Mouse (Mus musculus) spleen, postnatal 4 days (tissue): ENCODE data around the gene Abhd17a.

ENCODE experiments used
- DNase-seq, 2 experiments: peaks; one replicate each; pipeline ENCODE4 v3.0.0; 2022; ENCODE audit warnings: low spot score in 2 of 2

Abhd17a gene

DNA sequence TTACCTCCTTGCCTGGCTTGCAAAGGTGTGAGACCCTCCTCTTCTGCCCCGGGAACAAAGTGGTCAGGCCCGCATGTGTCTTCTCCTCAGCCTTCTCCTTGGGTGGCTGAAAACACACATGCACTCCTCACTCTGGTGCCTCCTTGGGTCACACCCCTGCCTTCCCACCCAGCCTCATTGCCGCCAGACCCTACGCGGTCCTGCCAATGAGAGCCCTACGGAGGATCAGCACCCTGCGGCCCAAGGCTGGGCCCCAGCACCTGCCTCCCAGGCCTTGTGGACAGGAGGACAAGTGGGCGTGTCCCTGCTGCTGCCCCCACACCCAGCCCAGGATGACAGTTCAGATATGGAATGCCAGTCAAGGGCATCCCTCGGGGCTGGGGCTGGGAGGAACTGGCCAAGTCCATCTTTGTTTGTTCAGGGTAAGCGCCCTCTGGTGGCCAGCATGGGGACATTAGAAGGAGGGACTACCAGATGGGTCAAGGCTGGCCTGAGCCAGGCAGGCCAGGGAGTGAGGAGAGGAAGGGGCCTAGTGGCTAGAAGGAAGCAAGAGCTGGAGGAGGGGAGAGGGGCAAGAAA lies 41.6 kb downstream of the Abhd17a start:
- DNase-seq: peak; percentile 73 to 90

DNA sequence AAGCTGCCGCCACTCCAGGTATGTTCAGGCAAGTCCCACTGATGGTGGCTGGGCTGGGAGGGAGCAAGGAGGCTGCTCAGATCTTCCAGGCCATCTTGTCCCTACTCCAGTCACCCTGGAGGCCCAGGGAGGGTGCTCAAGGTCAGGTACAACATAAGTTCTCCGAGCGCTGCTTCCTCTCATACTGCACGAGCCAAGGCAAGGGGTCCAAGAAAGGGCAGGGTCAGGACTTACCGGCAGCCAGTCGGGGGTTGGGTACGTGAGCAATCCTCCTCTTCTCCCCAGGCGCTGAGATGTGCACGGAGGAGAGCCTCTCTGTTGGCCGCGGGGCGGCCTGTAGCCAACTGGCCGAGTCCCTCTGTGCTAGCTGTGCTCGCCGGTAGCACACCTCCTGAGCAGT lies 42.6 kb downstream of the Abhd17a start:
- DNase-seq: no peak

DNA sequence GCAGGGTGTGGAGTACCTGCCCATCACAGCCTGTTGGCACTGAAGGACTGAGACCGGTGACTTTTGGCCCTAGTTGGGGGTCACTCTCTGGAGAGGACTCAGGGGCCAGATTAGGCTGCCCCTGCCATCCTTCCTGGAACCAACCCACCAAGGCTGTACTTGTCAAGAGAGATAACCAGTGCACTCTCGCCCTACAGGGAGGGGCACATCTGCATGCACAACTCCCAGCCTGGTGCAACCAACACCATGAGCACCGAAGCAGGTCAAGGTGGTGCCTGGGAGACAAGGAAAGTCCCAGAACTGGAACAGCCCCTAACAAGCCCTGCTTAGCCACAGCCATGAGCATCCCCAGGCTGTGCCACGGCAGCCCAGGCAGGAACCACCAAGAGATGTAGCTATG lies 43.2 kb downstream of the Abhd17a start:
- no peak for DNase-seq

DNA sequence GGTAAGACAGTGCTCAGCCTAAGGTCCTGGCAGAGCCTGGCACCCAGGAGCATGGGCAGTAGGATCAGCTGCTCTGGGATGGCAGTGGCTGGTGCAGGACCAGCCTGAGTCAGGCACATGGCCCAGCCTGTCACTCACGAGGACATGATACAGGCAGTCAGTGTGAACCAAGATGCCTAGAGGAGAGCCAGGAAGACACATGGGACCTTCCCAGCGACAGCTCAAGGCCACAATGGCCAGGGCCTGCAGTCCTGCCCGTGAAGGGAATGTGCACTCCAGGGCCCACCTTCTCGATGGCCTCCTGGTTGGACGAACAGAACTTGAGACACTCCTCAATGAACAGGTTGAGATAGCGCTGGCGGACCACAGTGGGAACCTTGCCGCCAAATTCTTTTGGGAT lies 44.6 kb downstream of the Abhd17a start:
- DNase-seq: no peak

DNA sequence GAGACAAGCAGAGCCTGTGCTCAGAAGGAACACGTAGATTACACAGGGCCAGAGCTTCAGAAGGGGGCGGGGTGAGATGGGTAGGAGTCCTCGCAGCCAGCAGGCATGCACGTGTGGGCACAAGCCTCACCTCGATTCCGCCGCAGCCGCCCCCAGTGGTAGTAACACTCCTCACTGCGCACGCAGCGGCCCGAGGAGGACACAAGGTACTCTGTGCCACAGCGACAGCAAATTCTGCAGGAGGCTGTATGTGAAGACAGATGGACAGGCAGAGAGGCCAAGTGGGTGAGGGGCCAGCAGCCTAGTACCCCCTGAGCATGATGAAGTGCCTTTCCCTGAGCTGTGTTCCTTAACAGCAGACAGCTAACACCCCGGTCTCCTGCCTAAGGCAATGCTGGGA lies 46.3 kb downstream of the Abhd17a start:
- DNase-seq: no peak

DNA sequence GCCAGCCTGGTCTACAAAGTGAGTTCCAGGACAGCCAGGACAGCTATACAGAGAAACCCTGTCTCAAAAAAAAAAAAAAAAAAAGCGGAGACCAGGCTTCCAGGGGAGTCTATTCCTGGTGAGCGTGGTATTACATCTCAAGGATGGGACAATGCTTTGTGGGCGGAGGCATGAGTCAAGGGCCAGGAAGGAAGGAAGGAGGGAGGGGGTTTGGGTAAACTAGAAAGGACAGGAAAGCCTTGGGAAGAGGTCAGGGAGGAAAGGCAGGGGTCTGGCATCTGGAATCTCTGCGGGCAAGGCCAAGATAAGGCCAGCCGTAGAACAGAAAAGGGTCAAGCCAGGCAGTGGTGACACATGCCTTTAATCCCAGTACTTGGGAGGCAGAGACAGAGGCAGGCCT lies 50.6 kb downstream of the Abhd17a start:
- DNase-seq: no peak

DNA sequence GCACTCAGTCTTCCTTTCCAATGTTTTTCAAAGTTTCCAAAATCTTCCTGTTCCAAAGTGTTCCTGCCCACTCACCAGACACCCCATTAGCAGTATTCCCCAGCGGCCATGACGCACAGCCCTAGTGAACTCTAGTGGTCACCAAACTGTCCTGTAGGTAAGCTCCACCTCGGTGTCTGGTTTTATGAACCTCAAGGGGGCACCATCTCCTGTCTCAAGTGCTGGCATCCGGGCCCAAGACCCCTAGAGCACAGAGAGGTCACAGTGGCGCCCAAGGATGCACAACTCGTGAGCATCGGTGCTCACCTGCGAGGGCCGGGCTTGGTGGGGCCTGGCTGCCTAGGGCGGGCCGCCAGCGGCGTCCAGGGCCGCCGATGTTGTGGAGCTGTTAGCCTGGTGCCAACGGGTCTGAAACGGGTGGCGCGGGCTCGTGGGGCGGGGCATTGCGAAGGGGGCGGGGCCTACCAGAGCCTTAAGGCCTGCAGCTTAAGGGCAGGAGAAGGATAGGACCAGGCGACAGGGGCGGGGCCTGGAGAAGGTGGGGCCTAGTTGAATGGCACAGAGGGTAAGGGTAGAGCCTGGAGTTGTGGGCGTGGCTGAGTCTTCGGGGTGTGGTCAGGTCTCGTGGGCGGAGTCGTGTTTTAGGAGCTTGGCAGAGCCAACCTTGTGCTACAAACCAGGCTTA lies 51.3 kb downstream of the Abhd17a start, which contains the start of gene Atp8b3:
TSS of gene Atp8b3 (minus strand) at position 415 of the 685 bp plus-strand sequence.
- peak; percentile 99 to 100 for DNase-seq

DNA sequence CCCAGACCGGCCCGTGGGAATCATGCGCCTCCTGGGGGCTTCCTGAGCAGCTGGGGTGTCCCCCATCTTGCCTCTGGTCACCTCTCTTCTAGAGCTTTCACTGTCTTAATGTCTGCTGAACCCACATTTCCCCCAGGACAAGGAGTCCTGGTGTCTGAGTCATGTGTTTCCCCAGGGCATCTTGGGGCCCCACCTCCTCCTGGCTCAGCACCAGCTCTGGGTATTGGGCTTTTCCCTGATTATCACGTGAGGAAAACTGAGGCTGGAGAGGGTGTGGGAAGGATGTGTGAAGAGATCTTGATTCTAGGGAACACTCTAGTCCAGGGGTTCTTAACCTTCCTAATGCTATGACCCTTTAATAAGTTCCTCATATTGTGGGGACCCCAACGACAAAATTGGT lies 52.0 kb downstream of the Abhd17a start:
- DNase-seq: no peak

DNA sequence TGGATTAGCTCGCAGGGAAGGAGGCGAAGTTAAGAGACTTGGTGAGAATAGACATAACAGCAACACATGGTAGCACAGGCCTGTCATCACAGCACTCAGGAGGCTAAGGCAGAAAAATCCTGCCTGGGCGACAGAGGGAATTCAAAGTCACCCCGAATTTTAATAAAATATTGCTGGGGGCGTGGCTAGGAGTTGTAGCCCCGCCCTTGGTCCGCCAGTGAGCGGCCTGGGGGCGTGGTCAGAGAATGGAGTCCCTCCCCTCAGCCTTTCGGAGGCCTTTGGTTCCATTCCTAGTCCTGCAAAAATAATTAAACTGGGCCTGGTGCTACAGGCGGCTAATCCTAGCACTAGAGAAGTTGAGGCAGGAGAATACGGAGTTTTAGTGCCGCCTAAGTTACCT lies 54.4 kb downstream of the Abhd17a start:
- peak; percentile 84 to 90 for DNase-seq

DNA sequence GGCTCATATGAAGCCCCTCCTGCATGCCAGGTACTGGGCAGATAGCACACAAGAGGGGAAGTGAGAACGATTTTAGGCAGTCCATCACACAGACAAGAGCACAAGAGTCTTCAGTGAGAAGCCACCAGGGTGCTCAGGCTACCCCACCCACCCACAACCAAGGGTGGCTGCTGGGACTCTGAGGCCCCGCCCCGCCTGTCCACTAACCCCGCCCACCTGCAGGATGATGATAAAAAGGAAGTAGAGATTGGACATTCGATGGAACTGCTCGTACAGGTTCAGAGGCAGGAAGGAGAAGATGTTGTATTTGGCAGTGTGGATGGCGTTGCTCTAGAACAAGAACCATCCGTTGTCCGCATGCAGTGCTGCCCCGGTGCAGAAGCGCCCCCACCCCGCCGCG lies 55.1 kb downstream of the Abhd17a start:
- DNase-seq: peak; percentile 90 to 91

DNA sequence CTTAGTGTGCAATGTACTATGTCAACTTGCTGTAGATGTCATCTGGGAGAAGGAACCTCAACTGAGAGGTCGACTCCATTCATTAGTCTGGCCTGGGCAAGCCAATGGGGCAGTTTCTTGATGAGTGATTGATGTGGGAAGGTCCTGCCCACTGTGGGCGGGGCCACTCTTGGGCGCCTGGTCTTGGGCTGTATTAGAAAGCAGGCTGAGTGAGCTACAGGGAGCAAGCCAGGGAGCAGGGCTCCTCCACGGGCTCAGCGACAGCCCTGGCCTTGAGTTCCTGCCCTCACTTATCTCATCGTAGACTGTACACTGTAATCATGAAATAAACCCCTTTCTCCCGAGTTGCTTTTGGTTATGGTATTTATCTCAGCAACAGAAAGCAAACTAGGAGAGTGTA lies 56.4 kb downstream of the Abhd17a start:
- peak; percentile 86 to 87 for DNase-seq
